Mouse (Mus musculus) kidney, adult 2 months (tissue): ENCODE measurements around the gene Cblb. TPM values are rescaled to one million over a fixed set of nuclear protein-coding genes. Genes with fewer than 3 reads are reported as not detected.

Experiments used
- DNase-seq: peaks from one replicate; pipeline ENCODE4 v3.0.0; 2021
- H3K27ac ChIP-seq: fragments of 200-500 bp; 2 replicates; pipeline ENCODE4 v1.5.1; 2012; ENCODE audit warnings: low read depth, low read length, control low read depth, inconsistent platforms; ENCODE audit not compliant: insufficient read depth
- H3K27me3 ChIP-seq: fragments of 200-500 bp; replicated peaks from 2 replicates; pipeline ENCODE4 v1.6.1; 2012; ENCODE audit warnings: mild to moderate bottlenecking, moderate library complexity, low read length, inconsistent platforms; ENCODE audit not compliant: control insufficient read depth, insufficient read depth
- H3K36me3 ChIP-seq: fragments of 200-500 bp; 2 replicates; pipeline ENCODE4 v1.6.1; 2012; ENCODE audit warnings: mild to moderate bottlenecking, moderate library complexity, low read length, inconsistent platforms; ENCODE audit not compliant: control insufficient read depth, insufficient read depth
- H3K4me1 ChIP-seq: fragments of 200-500 bp; 2 replicates; pipeline ENCODE4 v1.6.1; 2011; ENCODE audit warnings: low read length; ENCODE audit not compliant: control insufficient read depth, insufficient read depth
- H3K4me3 ChIP-seq: fragments of 200-500 bp; 2 replicates; pipeline ENCODE4 v1.5.1; 2011; ENCODE audit warnings: mild to moderate bottlenecking, low read depth, low read length, control low read depth; ENCODE audit not compliant: insufficient read depth
- CTCF ChIP-seq: fragments of 200-500 bp; conservative IDR thresholded peaks from 2 replicates; pipeline ENCODE4 v1.5.1; 2011; ENCODE audit warnings: low read depth, mild to moderate bottlenecking, control low read depth, low read length, moderate library complexity, mixed read lengths; ENCODE audit not compliant: insufficient read depth, insufficient read length
- POLR2A ChIP-seq: fragments of 200-500 bp; IDR thresholded peaks from one replicate; pipeline ENCODE4 v1.6.1; 2011; ENCODE audit warnings: low read depth, low read length, control low read depth
- WGBS: fragments of 180-500 bp; shearing (Covaris S2); methylation state at CpG from one replicate; pipeline ENCODE4 v1.1.7; 2018; 5-methylcytosine and 5-hydroxymethylcytosine counted together
- polyA plus RNA-seq: library from polyadenylated mRNA; depleted of rRNA; stranded (reverse); fragments of >200 nt; gene quantifications from 2 replicates; pipeline ENCODE4 v1.2.3, GENCODE M21; 2012

Cblb gene
- polyA plus RNA-seq, 1 experiment, result 8.8 TPM

DNA sequence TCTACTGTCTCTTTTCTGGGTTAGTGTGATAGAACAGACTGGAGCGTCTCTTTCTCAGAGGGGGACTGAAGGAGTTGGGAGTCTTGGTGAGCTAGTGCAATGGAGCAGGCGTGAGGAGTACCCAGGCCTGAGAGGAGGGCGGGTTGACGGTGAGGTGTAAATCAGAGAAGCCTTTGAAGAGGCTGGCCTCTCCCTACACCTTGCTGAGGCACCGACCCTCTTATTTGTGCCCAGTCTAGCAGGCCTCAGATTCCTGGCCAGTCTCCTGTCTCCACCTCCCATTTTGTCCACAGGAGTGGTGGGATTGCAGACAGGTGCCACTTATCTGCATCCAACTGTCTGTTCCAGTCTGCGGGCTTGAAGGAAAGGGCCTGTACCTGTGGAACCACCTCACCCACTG is 117.0 kb downstream of the Cblb start:
- no peaks in the 10 kb centered on the region for H3K36me3 ChIP-seq
- H3K4me3 ChIP-seq, result no peak overlapping the region
- WGBS, result 78% methylated on average over 6 of the region's 6 CpGs

DNA sequence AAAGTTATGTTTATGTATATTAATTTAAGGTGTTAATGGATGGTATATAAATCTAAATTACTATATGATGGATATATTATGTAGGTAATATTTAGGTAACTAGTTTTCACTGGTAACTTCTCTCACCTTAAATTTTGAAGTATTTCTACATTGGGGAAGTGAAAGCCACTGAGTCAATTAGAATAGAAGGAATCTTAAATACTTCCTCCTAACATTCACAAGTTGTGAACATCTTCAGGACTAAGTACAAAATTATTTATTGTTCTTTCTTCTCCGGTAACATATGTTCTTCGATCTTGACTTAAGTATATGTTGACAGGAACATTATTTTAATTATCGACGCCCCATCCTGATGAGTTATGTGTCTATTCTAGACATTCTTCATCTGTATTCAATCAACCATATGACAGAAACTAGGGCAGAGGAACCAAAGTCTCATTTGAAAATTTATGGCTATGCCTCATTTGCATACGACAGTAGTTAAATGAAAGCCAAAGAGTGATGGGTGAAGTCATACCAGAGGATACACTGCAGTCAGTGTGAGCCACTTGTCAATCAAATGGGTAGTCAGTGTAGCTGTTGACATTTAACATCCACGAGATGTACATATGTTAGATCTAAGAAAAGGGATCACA is 118.2 kb downstream of the Cblb start:
- WGBS, result 81% methylated on average over 6 of the region's 6 CpGs
- H3K27ac ChIP-seq, result no peak overlapping the region
- H3K27me3 ChIP-seq, result no peaks in the 10 kb centered on the region
- 0 out of 2 replicates have a peak, but pooled peaks cover under 1% of the 10 kb centered on the region for H3K4me1 ChIP-seq
- H3K36me3 ChIP-seq, result no peaks in the 10 kb centered on the region; the same call in 1 of the 2 replicates
- TF ChIP-seq POLR2A (no peak), CTCF (no peak)
- no peak for DNase-seq
- H3K4me3 ChIP-seq, result no peak overlapping the region

More for the DNA sequence above, 117.0 kb downstream of the Cblb start:
- DNase-seq, result no peak
- Histone ChIP-seq H3K27me3 (no peaks in the 10 kb centered on the region), H3K27ac (no peak overlapping the region), H3K4me1 (0 out of 2 replicates have a peak, but pooled peaks cover 2% of the 10 kb centered on the region)
- TF ChIP-seq POLR2A (no peak), CTCF (no peak)

DNA sequence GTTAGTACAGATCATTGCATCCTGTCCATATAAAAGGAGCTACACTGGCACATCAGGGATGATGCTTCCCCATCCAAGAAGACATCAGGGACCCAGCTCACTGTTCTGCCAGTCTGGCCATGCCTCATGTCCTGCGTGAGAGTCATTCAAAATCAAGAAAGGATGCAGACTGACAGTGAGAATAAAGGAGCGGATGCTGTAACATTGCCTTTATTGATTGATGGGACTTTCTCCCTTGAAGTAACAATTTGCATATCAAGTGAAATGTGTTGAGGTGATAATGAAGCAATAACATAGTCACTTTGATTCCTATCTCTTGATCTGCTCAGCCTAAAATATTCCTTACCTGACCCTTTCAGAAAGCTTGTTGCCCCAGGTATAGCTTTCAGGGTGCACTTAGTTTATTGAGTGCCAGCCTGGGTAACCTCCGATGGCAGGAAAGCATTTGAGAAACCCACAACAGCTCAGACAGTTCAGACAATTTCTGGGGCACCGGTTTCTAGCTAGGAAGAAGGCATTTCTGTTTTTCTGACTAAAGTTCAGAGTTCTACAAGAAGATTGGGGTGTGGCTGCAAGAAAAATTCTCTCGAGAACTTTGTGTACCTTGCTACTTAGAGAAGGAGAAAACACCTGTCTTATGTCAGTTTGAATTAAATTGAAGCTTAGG is 124.1 kb downstream of the Cblb start:
- 72% methylated on average over 5 of the region's 5 CpGs for WGBS
- Histone ChIP-seq H3K4me3 (no peak overlapping the region), H3K36me3 (no peaks in the 10 kb centered on the region; the same call in none of the 2 replicates), H3K4me1 (no peaks in the 10 kb centered on the region), H3K27ac (no peak overlapping the region), H3K27me3 (no peaks in the 10 kb centered on the region)
- TF ChIP-seq POLR2A, result no peak
- TF ChIP-seq CTCF, result no peak
- no peak for DNase-seq

DNA sequence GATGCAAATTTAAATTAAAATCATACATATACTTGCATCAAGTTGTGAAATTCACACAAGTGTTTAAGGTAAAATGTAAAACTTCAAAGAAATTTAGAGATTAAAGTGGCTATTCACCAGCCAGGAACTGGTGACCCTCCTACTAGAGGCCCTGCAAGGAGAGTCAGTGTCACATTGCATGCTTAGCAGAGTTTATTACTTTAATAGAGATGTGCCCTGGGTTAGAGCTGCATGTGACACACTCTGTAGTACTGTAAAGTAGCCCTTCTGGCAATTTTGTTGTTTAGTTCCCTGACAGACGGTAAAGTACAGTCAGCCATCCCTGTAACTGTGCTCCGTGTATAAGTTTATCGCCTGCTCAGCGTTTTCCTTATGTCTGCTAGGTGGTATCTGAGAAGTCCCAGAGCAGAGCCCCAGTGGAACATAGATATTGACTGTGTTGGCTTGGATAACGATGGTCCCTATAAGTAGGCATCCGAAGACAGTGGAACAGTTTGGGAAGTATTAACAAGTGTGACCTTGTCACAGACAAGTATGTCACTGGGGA is 129.0 kb downstream of the Cblb start:
- Histone ChIP-seq H3K4me3 (no peak overlapping the region), H3K36me3 (no peaks in the 10 kb centered on the region; the same call in 1 of the 2 replicates), H3K27ac (no peak overlapping the region), H3K4me1 (no peaks in the 10 kb centered on the region), H3K27me3 (no peaks in the 10 kb centered on the region)
- TF ChIP-seq POLR2A (no peak), CTCF (no peak)
- no peak for DNase-seq
- 82% methylated on average over 6 of the region's 6 CpGs for WGBS

DNA sequence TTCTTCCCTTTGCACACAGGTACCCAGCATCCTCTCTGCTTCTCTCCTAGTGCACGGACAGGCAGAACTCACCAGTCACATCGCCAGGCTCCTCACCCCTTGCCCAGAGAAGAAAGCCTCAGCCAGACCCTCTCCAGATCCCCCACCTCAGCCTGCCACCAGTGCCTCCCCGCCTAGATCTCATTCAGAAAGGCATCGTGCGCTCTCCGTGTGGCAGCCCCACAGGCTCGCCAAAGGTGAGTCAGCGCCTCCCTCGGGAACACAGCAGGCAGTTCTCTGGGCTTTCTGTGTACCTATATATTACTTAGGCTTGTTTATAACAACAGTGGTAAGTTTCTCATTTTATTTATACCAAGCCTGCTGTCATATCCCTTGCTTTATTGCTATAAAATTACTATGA is 133.2 kb downstream of the Cblb start:
- no peak overlapping the region for H3K27ac ChIP-seq
- no peaks in the 10 kb centered on the region for H3K27me3 ChIP-seq
- peaks cover 2% of the 10 kb centered on the region; the same call in 1 of the 2 replicates for H3K36me3 ChIP-seq
- no peak for DNase-seq
- H3K4me3 ChIP-seq, result no peak overlapping the region
- WGBS, result 93% methylated on average over 9 of the region's 9 CpGs
- H3K4me1 ChIP-seq, result no peaks in the 10 kb centered on the region
- TF ChIP-seq POLR2A, result no peak
- TF ChIP-seq CTCF, result no peak

DNA sequence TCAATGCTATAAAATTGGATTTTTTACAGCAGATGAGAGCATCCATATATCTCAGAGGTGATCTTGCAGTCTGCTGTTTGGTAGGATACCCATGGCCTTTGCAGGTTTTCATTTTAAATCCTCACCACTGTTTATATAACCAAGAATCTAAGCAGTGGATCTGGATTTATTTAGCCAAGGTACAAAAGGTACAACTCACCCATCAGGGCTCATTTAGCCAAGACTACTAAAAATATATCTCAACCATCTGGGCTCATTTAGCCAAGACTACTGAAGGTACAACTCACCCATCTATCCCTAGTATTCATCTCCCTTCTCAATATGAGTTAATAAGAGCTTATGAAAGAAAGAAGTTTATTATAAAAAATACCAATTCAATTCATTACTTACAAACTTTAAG is 142.2 kb downstream of the Cblb start:
- TF ChIP-seq CTCF, result no peak
- no peak for TF ChIP-seq POLR2A
- Histone ChIP-seq H3K4me3 (no peak overlapping the region), H3K4me1 (no peaks in the 10 kb centered on the region), H3K27me3 (no peaks in the 10 kb centered on the region), H3K36me3 (no peaks in the 10 kb centered on the region; the same call in 1 of the 2 replicates), H3K27ac (no peak overlapping the region)
- no peak for DNase-seq

DNA sequence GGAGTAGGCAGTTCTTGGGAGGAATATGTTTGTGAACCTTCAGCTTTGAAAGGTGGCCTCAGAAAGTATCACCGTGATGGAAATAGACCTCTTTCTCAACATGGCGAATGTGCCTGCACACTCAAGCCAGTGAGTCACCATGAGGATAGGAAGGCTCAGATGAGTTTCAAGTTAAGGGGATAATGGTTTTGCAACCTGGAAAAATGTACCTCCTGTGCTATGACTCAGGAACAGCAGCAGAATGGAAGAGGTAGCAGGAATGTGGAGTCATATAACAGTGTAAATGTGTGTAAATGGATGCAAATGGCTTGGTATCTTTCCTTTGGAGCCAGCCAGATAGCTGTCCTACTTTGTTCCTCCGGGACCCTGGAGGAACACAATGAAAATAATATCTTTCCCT is 148.8 kb downstream of the Cblb start:
- Histone ChIP-seq H3K27me3 (no peaks in the 10 kb centered on the region), H3K27ac (no peak overlapping the region), H3K36me3 (no peaks in the 10 kb centered on the region; the same call in 1 of the 2 replicates), H3K4me3 (no peak overlapping the region), H3K4me1 (no peaks in the 10 kb centered on the region)
- WGBS, result 99% methylated on average over 3 of the region's 3 CpGs
- no peak for DNase-seq
- TF ChIP-seq POLR2A (no peak), CTCF (no peak)
